Mouse (Mus musculus): Measurements from ENCODE around the gene Col3a1. TPM values are rescaled to one million over a fixed set of nuclear protein-coding genes. Genes with fewer than 3 reads are reported as not detected.

Gene Col3a1
- total RNA-seq, 2 experiments from 2014 or later, result 422 to 465 TPM

- intact Hi-C loops (cut with DNase I), result no loop called here
- DNase-seq (ENCODE audit: low spot score), result no peak
Observed at GRCm38 (mm10) chr1:45365427-45365826, 54.1 kb downstream of the Col3a1 start.

GRCm38 (mm10) chr1:45379992-45380690 lies 68.8 kb downstream of the Col3a1 start:
- intact Hi-C loops (cut with DNase I), result no loop called here
- no peak for DNase-seq (ENCODE audit: low spot score)

- intact Hi-C loops (cut with DNase I), result no loop called here
- no peak for DNase-seq (ENCODE audit: low spot score)
Observed at GRCm38 (mm10) chr1:45381866-45382265, 70.5 kb downstream of the Col3a1 start.

Small RNAs within 50 kb of the gene (microRNA-seq; reads per million reads assigned to microRNA genes)
- gene Gm47302, result not detected

Other genes with a start within 250 kb of the Col3a1 start
- gene Col5a2, start 191.7 kb downstream of the Col3a1 start, total RNA-seq (2021), result 10 to 100 TPM; 30.5 to 34.7 TPM